Comparison of ENCODE assay signal across 8 mouse cellular contexts in the genomic region with DNA sequence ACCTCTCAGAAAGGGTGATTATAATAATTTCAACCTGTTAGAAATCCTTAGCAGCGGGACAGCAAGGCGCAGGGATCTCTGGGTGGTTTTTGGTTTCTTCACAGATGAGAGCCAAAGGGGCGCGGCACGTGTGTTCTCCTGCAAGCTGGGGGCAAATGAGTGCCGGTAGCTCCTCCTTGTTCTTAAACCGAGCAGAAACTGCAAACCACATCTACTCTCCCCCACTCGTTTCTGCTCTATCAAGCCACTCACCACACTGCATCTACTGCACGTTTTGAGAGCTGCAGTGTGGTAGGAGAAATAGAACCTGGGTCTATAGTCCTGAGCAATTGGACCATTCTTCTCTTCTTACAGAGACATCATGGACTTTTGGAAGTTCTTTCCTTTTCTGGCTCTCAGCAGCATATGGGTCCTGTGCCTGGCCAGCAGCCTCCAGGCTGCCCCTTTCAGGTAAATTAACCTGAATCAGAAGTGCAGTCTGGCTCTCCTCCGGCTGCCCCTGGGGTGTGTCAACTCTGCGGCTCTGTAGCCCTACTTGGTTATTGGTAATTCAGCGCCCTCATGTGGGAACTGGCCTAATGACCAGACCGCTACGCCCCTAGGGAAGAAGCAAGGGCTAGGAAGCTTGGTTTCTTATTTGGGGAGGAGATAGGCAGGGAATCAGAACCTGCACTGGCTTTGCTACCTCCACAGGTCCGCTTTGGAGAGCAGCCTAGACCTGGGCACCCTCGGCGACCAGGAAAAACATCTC. TPM values are rescaled to one million over a fixed set of nuclear protein-coding genes. Genes with fewer than 3 reads are reported as not detected.
A peak's percentile ranks its signal among the peaks of the same experiment; 100 is the strongest.
DNase-seq lines count a peak whose midpoint lies in the region; ATAC-seq and TF ChIP-seq lines count a peak whose summit lies in the region.

No protein-coding gene starts in this region.

- 4% methylated on average over 17 of the region's 17 CpGs for whole genome bisulfite sequencing in embryonic facial prominence, embryonic 13.5 days
- 4% methylated on average over 17 of the region's 17 CpGs for WGBS in hindbrain, embryonic 12.5 days
- WGBS in limb, embryonic 13.5 days: 4% methylated on average over 17 of the region's 17 CpGs
- WGBS in midbrain, postnatal 0 days: 5% methylated on average over 17 of the region's 17 CpGs

- DNase-seq in cerebellum, adult 18-20 months: peak; percentile 9 to 10
- no peak for DNase-seq in cerebellum, adult 11-12 months
- DNase-seq in ZHBTc4 (ENCODE audit: low read depth, low spot score) (peak; percentile 59), MN1 (ENCODE audit: low spot score) (no peak)
- peak; percentile 66 for DNase-seq in midbrain, postnatal 0 days (ENCODE audit: low spot score)

- peaks cover 19% of the 10 kb centered on the region for H3K4me1 ChIP-seq in embryonic facial prominence, embryonic 13.5 days
- H3K4me1 ChIP-seq in hindbrain, embryonic 12.5 days: peaks cover 24% of the 10 kb centered on the region
- peaks cover 20% of the 10 kb centered on the region for H3K4me1 ChIP-seq in limb, embryonic 13.5 days
- peaks cover 13% of the 10 kb centered on the region; the same call in 1 of the 2 replicates for H3K4me1 ChIP-seq in midbrain, postnatal 0 days (ENCODE audit: insufficient read depth, low read length)

- H3K27me3 ChIP-seq in embryonic facial prominence, embryonic 13.5 days: peaks cover 55% of the 10 kb centered on the region
- H3K27me3 ChIP-seq in hindbrain, embryonic 12.5 days: peaks cover 43% of the 10 kb centered on the region
- H3K27me3 ChIP-seq in limb, embryonic 13.5 days: peaks cover 63% of the 10 kb centered on the region
- H3K27me3 ChIP-seq in midbrain, postnatal 0 days (ENCODE audit: insufficient read depth, low read length): peaks cover 27% of the 10 kb centered on the region

- no peak for ATAC-seq in embryonic facial prominence, embryonic 13.5 days (ENCODE audit: insufficient number of reproducible peaks, insufficient read depth, low FRiP score, low TSS enrichment, low read depth)
- ATAC-seq in hindbrain, embryonic 12.5 days (ENCODE audit: low FRiP score): 0 out of 2 replicates have a peak, but pooled peaks have one; percentile 48
- ATAC-seq in limb, embryonic 13.5 days (ENCODE audit: low FRiP score, low read depth): peak; percentile 44; the same call in 1 of the 2 replicates
- no peak for ATAC-seq in midbrain, postnatal 0 days (ENCODE audit: low FRiP score)

- no peak overlapping the region for H3K27ac ChIP-seq in embryonic facial prominence, embryonic 13.5 days
- no peak overlapping the region for H3K27ac ChIP-seq in hindbrain, embryonic 12.5 days
- no peak overlapping the region for H3K27ac ChIP-seq in limb, embryonic 13.5 days
- no peak overlapping the region for H3K27ac ChIP-seq in midbrain, postnatal 0 days (ENCODE audit: low read depth, low read length)

- peak overlapping the region; percentile 53 for H3K4me2 ChIP-seq in embryonic facial prominence, embryonic 13.5 days
- H3K4me2 ChIP-seq in hindbrain, embryonic 12.5 days (replicated peaks): peak overlapping the region; percentile 42
- peak overlapping the region; percentile 50 for H3K4me2 ChIP-seq in limb, embryonic 13.5 days (replicated peaks)
- H3K4me2 ChIP-seq in midbrain, postnatal 0 days (ENCODE audit: low read depth, low read length, poor library complexity, severe bottlenecking): peak overlapping the region; percentile 45

- 0 out of 2 replicates have a peak overlapping the region, but pooled peaks have one; percentile 40 for H3K9ac ChIP-seq in embryonic facial prominence, embryonic 13.5 days
- no peak overlapping the region for H3K9ac ChIP-seq in hindbrain, embryonic 12.5 days
- no peak overlapping the region for H3K9ac ChIP-seq in limb, embryonic 13.5 days
- H3K9ac ChIP-seq in midbrain, postnatal 0 days (replicated peaks; ENCODE audit: low read length, poor library complexity, severe bottlenecking): no peak overlapping the region

- TF ChIP-seq CTCF in midbrain, postnatal 0 days (IDR thresholded peaks at IDR 0.05): peak; percentile 67

- H3K4me3 ChIP-seq in embryonic facial prominence, embryonic 13.5 days: peak overlapping the region; percentile 21
- H3K4me3 ChIP-seq in hindbrain, embryonic 12.5 days: peak overlapping the region; percentile 17
- peak overlapping the region; percentile 10 for H3K4me3 ChIP-seq in limb, embryonic 13.5 days
- H3K4me3 ChIP-seq in midbrain, postnatal 0 days (ENCODE audit: low read depth, low read length): peak overlapping the region; percentile 21; the same call in 1 of the 2 replicates

- no peaks in the 10 kb centered on the region for H3K9me3 ChIP-seq in embryonic facial prominence, embryonic 13.5 days
- no peaks in the 10 kb centered on the region for H3K9me3 ChIP-seq in hindbrain, embryonic 12.5 days (replicated peaks)
- H3K9me3 ChIP-seq in limb, embryonic 13.5 days: no peaks in the 10 kb centered on the region
- no peaks in the 10 kb centered on the region for H3K9me3 ChIP-seq in midbrain, postnatal 0 days (ENCODE audit: low read length)

- no peaks in the 10 kb centered on the region for H3K36me3 ChIP-seq in embryonic facial prominence, embryonic 13.5 days
- no peaks in the 10 kb centered on the region for H3K36me3 ChIP-seq in hindbrain, embryonic 12.5 days
- no peaks in the 10 kb centered on the region for H3K36me3 ChIP-seq in limb, embryonic 13.5 days
- H3K36me3 ChIP-seq in midbrain, postnatal 0 days (ENCODE audit: insufficient read depth, low read length): no peaks in the 10 kb centered on the region

RNA-seq across cellular contexts. Expression of a gene that starts 1.1 kb away (rescaled TPM):
- 0.28 and 1.1 TPM in 2 replicates for polyA plus RNA-seq in embryonic facial prominence, embryonic 13.5 days (2015; fragmentation: Nextera tagmentation; extraction: Ambion mirVana)
- 0.40 TPM in 1 of 2 replicates, not detected in the other for polyA plus RNA-seq in hindbrain, embryonic 12.5 days (2016; fragmentation: Nextera tagmentation; extraction: Ambion mirVana)
- polyA plus RNA-seq in limb, embryonic 13.5 days (2015; fragmentation: Nextera tagmentation; extraction: Ambion mirVana): 0.65 and 1.5 TPM in 2 replicates
- 0.60 and 2.3 TPM in 2 replicates for total RNA-seq in midbrain, postnatal 0 days (2014; rRNA removed)
- polyA plus RNA-seq in midbrain, postnatal 0 days (2015; fragmentation: Nextera tagmentation; extraction: Ambion mirVana): 0.70 and 1.5 TPM in 2 replicates

RNA-seq across cellular contexts. Expression of a gene that starts 23.9 kb away (rescaled TPM):
- 5.9 and 7.0 TPM in 2 replicates for polyA plus RNA-seq in embryonic facial prominence, embryonic 13.5 days (2015; fragmentation: Nextera tagmentation; extraction: Ambion mirVana)
- polyA plus RNA-seq in hindbrain, embryonic 12.5 days (2016; fragmentation: Nextera tagmentation; extraction: Ambion mirVana): 3.1 and 5.2 TPM in 2 replicates
- polyA plus RNA-seq in limb, embryonic 13.5 days (2015; fragmentation: Nextera tagmentation; extraction: Ambion mirVana): 3.0 and 3.5 TPM in 2 replicates
- total RNA-seq in midbrain, postnatal 0 days (2014; rRNA removed): 1.9 and 2.7 TPM in 2 replicates
- polyA plus RNA-seq in midbrain, postnatal 0 days (2015; fragmentation: Nextera tagmentation; extraction: Ambion mirVana): 1.4 and 1.9 TPM in 2 replicates

Comparison
In these comparisons a context has a peak if more than half of its experiments do, and no peak if none do; other contexts are left out.
1. DNase-seq: peak in cerebellum, adult 18-20 months (2 of 2), ZHBTc4 (single experiment) and midbrain, postnatal 0 days (single experiment); none in cerebellum, adult 11-12 months (single experiment) and MN1 (single experiment).
2. ATAC-seq: peak in hindbrain, embryonic 12.5 days (single experiment) and limb, embryonic 13.5 days (single experiment); none in embryonic facial prominence, embryonic 13.5 days (single experiment) and midbrain, postnatal 0 days (single experiment).
3. Peak in every context shown above with its lines, with median percentiles within 50 percentile points of each other: H3K4me2 ChIP-seq and H3K4me3 ChIP-seq.